Mouse (Mus musculus): Measurements from ENCODE around the gene A730071L15Rik. TPM values are rescaled to one million over a fixed set of nuclear protein-coding genes. Genes with fewer than 3 reads are reported as not detected.

A730071L15Rik gene
- polyA plus RNA-seq (2012; ENCODE audit: insufficient read depth, insufficient read length, missing spikeins) = not detected in 2 replicates

GRCm38 (mm10) chr11:6199410-6200086 lies at the start of gene A730071L15Rik:
A730071L15Rik (plus strand) TSS chr11:6200029.
- Histone ChIP-seq H3K27ac (ENCODE audit: insufficient read depth, low read depth, low read length) (peak within 1 kb of the TSS; percentile 97), H3K4me3 (ENCODE audit: insufficient read depth, low read length) (peak within 1 kb of the TSS; percentile 95), H3K4me1 (ENCODE audit: control insufficient read depth, insufficient read depth, low read length) (peaks cover 20% of the 10 kb centered on the region)
- TF ChIP-seq POLR2A (IDR thresholded peaks at IDR 0.05; ENCODE audit: borderline replicate concordance, low read depth, low read length) (no peak), CTCF (IDR thresholded peaks at IDR 0.05; ENCODE audit: low read depth, low read length) (no peak)

GRCm38 (mm10) chr11:6152864-6153263 lies 47.0 kb upstream of the A730071L15Rik start:
- Histone ChIP-seq H3K4me1 (ENCODE audit: control insufficient read depth, insufficient read depth, low read length) (peaks cover 10% of the 10 kb centered on the region; the same call in 1 of the 2 replicates), H3K4me3 (ENCODE audit: insufficient read depth, low read length) (no peak overlapping the region), H3K27ac (ENCODE audit: insufficient read depth, low read depth, low read length) (no peak overlapping the region)
- TF ChIP-seq POLR2A (IDR thresholded peaks at IDR 0.05; ENCODE audit: borderline replicate concordance, low read depth, low read length) (no peak), CTCF (IDR thresholded peaks at IDR 0.05; ENCODE audit: low read depth, low read length) (no peak)

- TF ChIP-seq CTCF (IDR thresholded peaks at IDR 0.05; ENCODE audit: low read depth, low read length) (no peak), POLR2A (IDR thresholded peaks at IDR 0.05; ENCODE audit: borderline replicate concordance, low read depth, low read length) (no peak)
- Histone ChIP-seq H3K4me1 (ENCODE audit: control insufficient read depth, insufficient read depth, low read length) (peaks cover 10% of the 10 kb centered on the region; the same call in 1 of the 2 replicates), H3K27ac (ENCODE audit: insufficient read depth, low read depth, low read length) (no peak overlapping the region), H3K4me3 (ENCODE audit: insufficient read depth, low read length) (no peak overlapping the region)
Measured at GRCm38 (mm10) chr11:6154211-6154701, 45.6 kb upstream of the A730071L15Rik start.

GRCm38 (mm10) chr11:6156651-6157050 lies 43.2 kb upstream of the A730071L15Rik start:
- peaks cover 14% of the 10 kb centered on the region for H3K4me1 ChIP-seq (ENCODE audit: control insufficient read depth, insufficient read depth, low read length)
- no peak for TF ChIP-seq POLR2A (IDR thresholded peaks at IDR 0.05; ENCODE audit: borderline replicate concordance, low read depth, low read length)
- no peak for TF ChIP-seq CTCF (IDR thresholded peaks at IDR 0.05; ENCODE audit: low read depth, low read length)
- H3K27ac ChIP-seq (ENCODE audit: insufficient read depth, low read depth, low read length) = no peak overlapping the region
- H3K4me3 ChIP-seq (ENCODE audit: insufficient read depth, low read length) = no peak overlapping the region

GRCm38 (mm10) chr11:6157119-6157518 lies 42.7 kb upstream of the A730071L15Rik start:
- H3K27ac ChIP-seq (ENCODE audit: insufficient read depth, low read depth, low read length) = no peak overlapping the region
- H3K4me3 ChIP-seq (ENCODE audit: insufficient read depth, low read length) = no peak overlapping the region
- H3K4me1 ChIP-seq (ENCODE audit: control insufficient read depth, insufficient read depth, low read length) = peaks cover 14% of the 10 kb centered on the region
- no peak for TF ChIP-seq POLR2A (IDR thresholded peaks at IDR 0.05; ENCODE audit: borderline replicate concordance, low read depth, low read length)
- TF ChIP-seq CTCF (IDR thresholded peaks at IDR 0.05; ENCODE audit: low read depth, low read length) = no peak

- Histone ChIP-seq H3K4me1 (ENCODE audit: control insufficient read depth, insufficient read depth, low read length) (peaks cover 11% of the 10 kb centered on the region), H3K4me3 (ENCODE audit: insufficient read depth, low read length) (no peak overlapping the region), H3K27ac (ENCODE audit: insufficient read depth, low read depth, low read length) (no peak overlapping the region)
- TF ChIP-seq CTCF (IDR thresholded peaks at IDR 0.05; ENCODE audit: low read depth, low read length) = no peak
- no peak for TF ChIP-seq POLR2A (IDR thresholded peaks at IDR 0.05; ENCODE audit: borderline replicate concordance, low read depth, low read length)
Measured at GRCm38 (mm10) chr11:6158515-6158914, 41.3 kb upstream of the A730071L15Rik start.

- TF ChIP-seq CTCF (IDR thresholded peaks at IDR 0.05; ENCODE audit: low read depth, low read length) (no peak), POLR2A (IDR thresholded peaks at IDR 0.05; ENCODE audit: borderline replicate concordance, low read depth, low read length) (no peak)
- Histone ChIP-seq H3K4me3 (ENCODE audit: insufficient read depth, low read length) (no peak overlapping the region), H3K4me1 (ENCODE audit: control insufficient read depth, insufficient read depth, low read length) (peaks cover 15% of the 10 kb centered on the region), H3K27ac (ENCODE audit: insufficient read depth, low read depth, low read length) (no peak overlapping the region)
Measured at GRCm38 (mm10) chr11:6159704-6160275, 40.0 kb upstream of the A730071L15Rik start.

- no peak overlapping the region for H3K4me3 ChIP-seq (ENCODE audit: insufficient read depth, low read length)
- H3K27ac ChIP-seq (ENCODE audit: insufficient read depth, low read depth, low read length) = no peak overlapping the region
- H3K4me1 ChIP-seq (ENCODE audit: control insufficient read depth, insufficient read depth, low read length) = peaks cover 19% of the 10 kb centered on the region
- TF ChIP-seq CTCF (IDR thresholded peaks at IDR 0.05; ENCODE audit: low read depth, low read length) (no peak), POLR2A (IDR thresholded peaks at IDR 0.05; ENCODE audit: borderline replicate concordance, low read depth, low read length) (no peak)
Measured at GRCm38 (mm10) chr11:6160663-6161271, 39.1 kb upstream of the A730071L15Rik start.

GRCm38 (mm10) chr11:6161549-6161948 lies 38.3 kb upstream of the A730071L15Rik start:
- peaks cover 19% of the 10 kb centered on the region for H3K4me1 ChIP-seq (ENCODE audit: control insufficient read depth, insufficient read depth, low read length)
- no peak overlapping the region for H3K4me3 ChIP-seq (ENCODE audit: insufficient read depth, low read length)
- no peak overlapping the region for H3K27ac ChIP-seq (ENCODE audit: insufficient read depth, low read depth, low read length)
- TF ChIP-seq POLR2A (IDR thresholded peaks at IDR 0.05; ENCODE audit: borderline replicate concordance, low read depth, low read length) = no peak
- TF ChIP-seq CTCF (IDR thresholded peaks at IDR 0.05; ENCODE audit: low read depth, low read length) = no peak

GRCm38 (mm10) chr11:6163062-6163461 lies 36.8 kb upstream of the A730071L15Rik start:
- H3K4me1 ChIP-seq (ENCODE audit: control insufficient read depth, insufficient read depth, low read length) = peaks cover 18% of the 10 kb centered on the region
- no peak overlapping the region for H3K27ac ChIP-seq (ENCODE audit: insufficient read depth, low read depth, low read length)
- H3K4me3 ChIP-seq (ENCODE audit: insufficient read depth, low read length) = no peak overlapping the region
- TF ChIP-seq CTCF (IDR thresholded peaks at IDR 0.05; ENCODE audit: low read depth, low read length) = no peak
- no peak for TF ChIP-seq POLR2A (IDR thresholded peaks at IDR 0.05; ENCODE audit: borderline replicate concordance, low read depth, low read length)

All from bone marrow macrophage, adult 2 months (primary cell).